Mouse (Mus musculus): ENCODE results near the gene Ppp3r1. TPM values are rescaled to one million over a fixed set of nuclear protein-coding genes. Genes with fewer than 3 reads are reported as not detected.

The Ppp3r1 gene
- total RNA-seq (2014; rRNA removed): 125 and 136 TPM in 2 replicates
- 253 and 268 TPM in 2 replicates for polyA plus RNA-seq (2015; fragmentation: Nextera tagmentation; extraction: Ambion mirVana)

GRCm38 (mm10) chr11:17158858-17159737 lies at the start of gene Ppp3r1:
Gene Ppp3r1, plus strand, starts transcription at chr11:17159263.
- WGBS: under 1% methylated on average over 76 of the region's 89 CpGs

GRCm38 (mm10) chr11:17112419-17113090 lies 46.5 kb upstream of the Ppp3r1 start:
- Histone ChIP-seq H3K9me3 (ENCODE audit: low read length) (no peaks in the 10 kb centered on the region), H3K27me3 (ENCODE audit: insufficient read depth, low read length) (no peaks in the 10 kb centered on the region), H3K36me3 (ENCODE audit: insufficient read depth, low read length) (no peaks in the 10 kb centered on the region), H3K4me3 (ENCODE audit: low read depth, low read length) (no peak overlapping the region), H3K9ac (replicated peaks; ENCODE audit: low read length, poor library complexity, severe bottlenecking) (no peak overlapping the region), H3K27ac (ENCODE audit: low read depth, low read length) (no peak overlapping the region), H3K4me1 (ENCODE audit: insufficient read depth, low read length) (no peaks in the 10 kb centered on the region), H3K4me2 (ENCODE audit: low read depth, low read length, poor library complexity, severe bottlenecking) (no peak overlapping the region)
- ATAC-seq (ENCODE audit: low FRiP score): no peak
- 85% methylated on average over 1 of the region's 1 CpGs for WGBS
- TF ChIP-seq CTCF (IDR thresholded peaks at IDR 0.05): no peak
- DNase-seq (ENCODE audit: low spot score): no peak

More at GRCm38 (mm10) chr11:17158858-17159737, at the start of gene Ppp3r1:
- Histone ChIP-seq H3K9ac (replicated peaks; ENCODE audit: low read length, poor library complexity, severe bottlenecking) (peak within 1 kb of the TSS; percentile 99), H3K27me3 (ENCODE audit: insufficient read depth, low read length) (no peaks in the 10 kb centered on the region), H3K4me2 (ENCODE audit: low read depth, low read length, poor library complexity, severe bottlenecking) (peak within 1 kb of the TSS; percentile 67), H3K27ac (ENCODE audit: low read depth, low read length) (peak within 1 kb of the TSS; percentile 99), H3K4me3 (ENCODE audit: low read depth, low read length) (peak within 1 kb of the TSS; percentile 100), H3K9me3 (ENCODE audit: low read length) (no peaks in the 10 kb centered on the region), H3K36me3 (ENCODE audit: insufficient read depth, low read length) (no peaks in the 10 kb centered on the region), H3K4me1 (ENCODE audit: insufficient read depth, low read length) (peaks cover 11% of the 10 kb centered on the region; the same call in 1 of the 2 replicates)
- ATAC-seq (ENCODE audit: low FRiP score): peak; percentile 98
- peak; percentile 98 for DNase-seq (ENCODE audit: low spot score)
- TF ChIP-seq CTCF (IDR thresholded peaks at IDR 0.05): peak; percentile 26

- TF ChIP-seq CTCF (IDR thresholded peaks at IDR 0.05): no peak
- H3K4me1 ChIP-seq (ENCODE audit: insufficient read depth, low read length): no peaks in the 10 kb centered on the region
- H3K4me2 ChIP-seq (ENCODE audit: low read depth, low read length, poor library complexity, severe bottlenecking): no peak overlapping the region
- no peaks in the 10 kb centered on the region for H3K9me3 ChIP-seq (ENCODE audit: low read length)
- DNase-seq (ENCODE audit: low spot score) (no peak), ATAC-seq (ENCODE audit: low FRiP score) (no peak)
- no peak overlapping the region for H3K27ac ChIP-seq (ENCODE audit: low read depth, low read length)
- no peaks in the 10 kb centered on the region for H3K27me3 ChIP-seq (ENCODE audit: insufficient read depth, low read length)
- no peak overlapping the region for H3K4me3 ChIP-seq (ENCODE audit: low read depth, low read length)
- no peak overlapping the region for H3K9ac ChIP-seq (replicated peaks; ENCODE audit: low read length, poor library complexity, severe bottlenecking)
- H3K36me3 ChIP-seq (ENCODE audit: insufficient read depth, low read length): no peaks in the 10 kb centered on the region
- 77% methylated on average over 2 of the region's 2 CpGs for WGBS
Measured at GRCm38 (mm10) chr11:17126418-17126817, 32.6 kb upstream of the Ppp3r1 start.

- 6% methylated on average over 6 of the region's 6 CpGs for WGBS
- TF ChIP-seq CTCF (IDR thresholded peaks at IDR 0.05): no peak
- Histone ChIP-seq H3K9ac (replicated peaks; ENCODE audit: low read length, poor library complexity, severe bottlenecking) (no peak overlapping the region), H3K9me3 (ENCODE audit: low read length) (no peaks in the 10 kb centered on the region), H3K27me3 (ENCODE audit: insufficient read depth, low read length) (no peaks in the 10 kb centered on the region), H3K4me3 (ENCODE audit: low read depth, low read length) (no peak overlapping the region), H3K4me1 (ENCODE audit: insufficient read depth, low read length) (no peaks in the 10 kb centered on the region), H3K27ac (ENCODE audit: low read depth, low read length) (no peak overlapping the region), H3K36me3 (ENCODE audit: insufficient read depth, low read length) (no peaks in the 10 kb centered on the region), H3K4me2 (ENCODE audit: low read depth, low read length, poor library complexity, severe bottlenecking) (no peak overlapping the region)
- no peak for ATAC-seq (ENCODE audit: low FRiP score)
- DNase-seq (ENCODE audit: low spot score): no peak
Measured at GRCm38 (mm10) chr11:17135638-17136037, 23.4 kb upstream of the Ppp3r1 start.

- TF ChIP-seq CTCF (IDR thresholded peaks at IDR 0.05): no peak
- no peak for DNase-seq (ENCODE audit: low spot score)
- Histone ChIP-seq H3K27ac (ENCODE audit: low read depth, low read length) (no peak overlapping the region), H3K4me3 (ENCODE audit: low read depth, low read length) (no peak overlapping the region), H3K9me3 (ENCODE audit: low read length) (no peaks in the 10 kb centered on the region), H3K9ac (replicated peaks; ENCODE audit: low read length, poor library complexity, severe bottlenecking) (no peak overlapping the region), H3K4me1 (ENCODE audit: insufficient read depth, low read length) (no peaks in the 10 kb centered on the region), H3K27me3 (ENCODE audit: insufficient read depth, low read length) (no peaks in the 10 kb centered on the region), H3K4me2 (ENCODE audit: low read depth, low read length, poor library complexity, severe bottlenecking) (no peak overlapping the region), H3K36me3 (ENCODE audit: insufficient read depth, low read length) (no peaks in the 10 kb centered on the region)
- 69% methylated on average over 6 of the region's 6 CpGs for WGBS
- ATAC-seq (ENCODE audit: low FRiP score): no peak
Measured at GRCm38 (mm10) chr11:17138306-17139033, 20.6 kb upstream of the Ppp3r1 start.

Measured in midbrain, postnatal 0 days (tissue).